Comparison of ENCODE assay signal across 8 mouse cellular contexts in genomic region chr3:95280747-95281146, GRCm38 (mm10). TPM values are rescaled to one million over a fixed set of nuclear protein-coding genes. Genes with fewer than 3 reads are reported as not detected.
DNase-seq lines count a peak whose midpoint lies in the region; ATAC-seq lines count a peak whose summit lies in the region.

No protein-coding gene starts in this region.

- peak overlapping the region; percentile 80 for H3K4me2 ChIP-seq in heart, embryonic 16.5 days (ENCODE audit: low read depth, low read length)
- peak overlapping the region; percentile 76 for H3K4me2 ChIP-seq in midbrain, embryonic 12.5 days (replicated peaks)

- no peaks in the 10 kb centered on the region for H3K27me3 ChIP-seq in heart, embryonic 16.5 days (ENCODE audit: control insufficient read depth, insufficient read depth, low read length)
- no peaks in the 10 kb centered on the region for H3K27me3 ChIP-seq in limb, embryonic 10.5 days (ENCODE audit: low read depth, poor library complexity, severe bottlenecking)
- no peaks in the 10 kb centered on the region for H3K27me3 ChIP-seq in midbrain, embryonic 12.5 days

- H3K9ac ChIP-seq in heart, embryonic 16.5 days (ENCODE audit: low read length) = peak overlapping the region; percentile 95
- peak overlapping the region; percentile 77 for H3K9ac ChIP-seq in midbrain, embryonic 12.5 days (replicated peaks)

- ATAC-seq in heart, embryonic 16.5 days (replicated peaks; ENCODE audit: extremely low read depth, insufficient read depth, low FRiP score) = no peak
- no peak for ATAC-seq in midbrain, embryonic 12.5 days (ENCODE audit: low FRiP score, low read depth)
- ATAC-seq in monocyte, adult 5-6 weeks (replicated peaks; ENCODE audit: insufficient number of reproducible peaks, low FRiP score, low TSS enrichment, poor library complexity, severe bottlenecking) = no peak

- 12% methylated on average over 8 of the region's 8 CpGs for WGBS in heart, embryonic 16.5 days
- 24% methylated on average over 8 of the region's 8 CpGs for WGBS in limb, embryonic 10.5 days
- WGBS in midbrain, embryonic 12.5 days = 32% methylated on average over 8 of the region's 8 CpGs

- H3K9me3 ChIP-seq in heart, embryonic 16.5 days (replicated peaks; ENCODE audit: control insufficient read depth, low read length) = no peaks in the 10 kb centered on the region
- no peaks in the 10 kb centered on the region for H3K9me3 ChIP-seq in limb, embryonic 10.5 days (replicated peaks)
- no peaks in the 10 kb centered on the region for H3K9me3 ChIP-seq in midbrain, embryonic 12.5 days

- peak overlapping the region; percentile 84 for H3K4me3 ChIP-seq in heart, embryonic 16.5 days (ENCODE audit: low read length)
- H3K4me3 ChIP-seq in limb, embryonic 10.5 days = peak overlapping the region; percentile 80
- H3K4me3 ChIP-seq in midbrain, embryonic 12.5 days = peak overlapping the region; percentile 66

- no peaks in the 10 kb centered on the region for H3K36me3 ChIP-seq in heart, embryonic 16.5 days (ENCODE audit: control insufficient read depth, insufficient read depth)
- H3K36me3 ChIP-seq in limb, embryonic 10.5 days = peaks cover 9% of the 10 kb centered on the region; the same call in 1 of the 2 replicates
- no peaks in the 10 kb centered on the region for H3K36me3 ChIP-seq in midbrain, embryonic 12.5 days

- DNase-seq in right cerebral cortex, postnatal 10 days (ENCODE audit: low spot score in 2 of 2) = peak; percentile 55 to 60
- DNase-seq in right cerebral cortex, postnatal 14 days = no peak
- DNase-seq in brain, adult 2 months (ENCODE audit: low read depth, low spot score) = peak; percentile 56
- DNase-seq in limb, embryonic 10.5 days (ENCODE audit: low spot score) = peak; percentile 44
- no peak for DNase-seq in ovary, postnatal 36 days (ENCODE audit: low spot score)

- H3K4me1 ChIP-seq in heart, embryonic 16.5 days (ENCODE audit: control insufficient read depth, insufficient read depth, low read length) = peaks cover 28% of the 10 kb centered on the region
- peaks cover 26% of the 10 kb centered on the region for H3K4me1 ChIP-seq in limb, embryonic 10.5 days
- peaks cover 20% of the 10 kb centered on the region for H3K4me1 ChIP-seq in midbrain, embryonic 12.5 days

- H3K27ac ChIP-seq in heart, embryonic 16.5 days (ENCODE audit: low read length) = peak overlapping the region; percentile 92
- peak overlapping the region; percentile 95 for H3K27ac ChIP-seq in limb, embryonic 10.5 days
- peak overlapping the region; percentile 96 for H3K27ac ChIP-seq in midbrain, embryonic 12.5 days (replicated peaks)

RNA-seq across cellular contexts. Expression of gene Mindy1, which starts 0.4 kb away (rescaled TPM):
- polyA plus RNA-seq in heart, embryonic 16.5 days (2015; fragmentation: Nextera tagmentation; extraction: Ambion mirVana) = 24.7 and 28.2 TPM in 2 replicates
- 25.8 and 33.0 TPM in 2 replicates for polyA plus RNA-seq in limb, embryonic 10.5 days (2016; fragmentation: Nextera tagmentation; extraction: Ambion mirVana)
- 46.6 and 47.6 TPM in 2 replicates for polyA plus RNA-seq in midbrain, embryonic 12.5 days (2016; fragmentation: Nextera tagmentation; extraction: Ambion mirVana)
- total RNA-seq in monocyte, adult 5-6 weeks (2017) = 21.6 to 32.4 TPM (median 30.4 TPM) in 3 replicates

RNA-seq across cellular contexts. Expression of gene Prune1, which starts 1.1 kb away (rescaled TPM):
- polyA plus RNA-seq in heart, embryonic 16.5 days (2015; fragmentation: Nextera tagmentation; extraction: Ambion mirVana) = 28.1 and 31.4 TPM in 2 replicates
- 27.7 and 30.5 TPM in 2 replicates for polyA plus RNA-seq in limb, embryonic 10.5 days (2016; fragmentation: Nextera tagmentation; extraction: Ambion mirVana)
- polyA plus RNA-seq in midbrain, embryonic 12.5 days (2016; fragmentation: Nextera tagmentation; extraction: Ambion mirVana) = 33.1 and 35.7 TPM in 2 replicates
- total RNA-seq in monocyte, adult 5-6 weeks (2017) = 8.1 to 16.9 TPM (median 8.6 TPM) in 3 replicates

RNA-seq across cellular contexts. Expression of gene Anxa9, which starts 26.2 kb away (rescaled TPM):
- polyA plus RNA-seq in heart, embryonic 16.5 days (2015; fragmentation: Nextera tagmentation; extraction: Ambion mirVana) = 0.60 and 0.79 TPM in 2 replicates
- polyA plus RNA-seq in limb, embryonic 10.5 days (2016; fragmentation: Nextera tagmentation; extraction: Ambion mirVana) = 1.2 and 1.6 TPM in 2 replicates
- 1.0 and 1.1 TPM in 2 replicates for polyA plus RNA-seq in midbrain, embryonic 12.5 days (2016; fragmentation: Nextera tagmentation; extraction: Ambion mirVana)
- 0.64 to 1.9 TPM (median 0.78 TPM) in 3 replicates for total RNA-seq in monocyte, adult 5-6 weeks (2017)

RNA-seq across cellular contexts. Expression of gene Bnipl, which starts 29.8 kb away (rescaled TPM):
- 0.22 and 0.37 TPM in 2 replicates for polyA plus RNA-seq in heart, embryonic 16.5 days (2015; fragmentation: Nextera tagmentation; extraction: Ambion mirVana)
- 0.35 and 0.79 TPM in 2 replicates for polyA plus RNA-seq in limb, embryonic 10.5 days (2016; fragmentation: Nextera tagmentation; extraction: Ambion mirVana)
- 0.33 and 0.38 TPM in 2 replicates for polyA plus RNA-seq in midbrain, embryonic 12.5 days (2016; fragmentation: Nextera tagmentation; extraction: Ambion mirVana)
- not detected in 3 replicates for total RNA-seq in monocyte, adult 5-6 weeks (2017)

RNA-seq across cellular contexts. Expression of gene Cers2, which starts 33.8 kb away (rescaled TPM):
- polyA plus RNA-seq in heart, embryonic 16.5 days (2015; fragmentation: Nextera tagmentation; extraction: Ambion mirVana) = 139 and 145 TPM in 2 replicates
- polyA plus RNA-seq in limb, embryonic 10.5 days (2016; fragmentation: Nextera tagmentation; extraction: Ambion mirVana) = 131 and 144 TPM in 2 replicates
- polyA plus RNA-seq in midbrain, embryonic 12.5 days (2016; fragmentation: Nextera tagmentation; extraction: Ambion mirVana) = 101 and 109 TPM in 2 replicates
- total RNA-seq in monocyte, adult 5-6 weeks (2017) = 125 to 137 TPM (median 130 TPM) in 3 replicates

Comparison
In these comparisons a context has a peak if more than half of its experiments do, and no peak if none do; other contexts are left out.
1. DNase-seq: peak in right cerebral cortex, postnatal 10 days (2 of 2), brain, adult 2 months (single experiment) and limb, embryonic 10.5 days (single experiment); none in right cerebral cortex, postnatal 14 days (single experiment) and ovary, postnatal 36 days (single experiment).
2. Peak in every context shown above with its lines, with median percentiles within 50 percentile points of each other: H3K27ac ChIP-seq and H3K4me3 ChIP-seq.